Comparison of ENCODE assay signal across 16 mouse cellular contexts in the genomic region with DNA sequence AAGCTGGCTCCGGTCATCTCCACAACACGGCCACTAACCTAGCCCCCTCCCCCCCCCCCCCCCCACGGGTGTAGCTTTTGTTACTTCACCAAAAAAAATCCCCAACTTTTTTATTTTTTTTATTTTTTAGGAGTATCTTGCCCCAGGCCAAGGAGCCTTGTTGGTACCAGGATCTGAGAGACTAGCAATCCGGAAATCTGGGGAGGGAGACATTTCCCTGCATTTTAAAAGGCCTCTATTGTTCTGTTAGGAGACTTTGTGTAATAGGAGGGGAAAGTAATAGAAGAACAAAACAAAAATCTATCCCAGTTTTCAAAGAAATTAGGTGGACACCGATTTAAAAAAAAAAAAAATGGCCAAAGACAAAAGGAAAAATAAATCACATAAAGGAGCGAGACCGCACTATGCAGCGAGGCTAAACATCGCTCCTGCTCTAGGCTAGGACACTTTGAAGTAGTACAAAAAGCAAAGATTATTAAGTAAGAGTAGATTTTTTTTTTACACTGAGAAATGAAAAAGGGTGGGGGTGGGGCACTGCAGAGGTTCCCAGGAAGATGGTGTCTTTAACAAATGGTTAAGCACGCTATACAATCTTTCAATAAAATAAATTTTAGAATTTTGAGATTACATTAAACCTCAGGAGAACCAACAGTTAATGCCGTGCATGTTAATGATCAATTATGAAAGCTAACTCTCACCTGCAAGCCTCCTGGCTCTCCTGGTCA.
"Had no signal": no experiment of that assay in that cellular context is flagged by ENCODE, and none has a peak within 500 bp of the region (broad histone marks: within the 10 kb centered on the region; RNA-seq: fewer than 3 reads in every experiment).

No protein-coding gene starts in this region.

- H3K4me3 ChIP-seq: limb, embryonic 10.5 days; limb, embryonic 13.5 days; liver, embryonic 12.5 days; liver, embryonic 15.5 days; lung, embryonic 15.5 days; megakaryocyte, embryonic 14.5 days; midbrain, embryonic 10.5 days; midbrain, embryonic 13.5 days had no signal

- ATAC-seq: liver, embryonic 12.5 days; midbrain, embryonic 13.5 days had no signal

- H3K4me2 ChIP-seq: limb, embryonic 13.5 days; liver, embryonic 12.5 days; liver, embryonic 15.5 days; lung, embryonic 15.5 days; midbrain, embryonic 13.5 days had no signal

- H3K36me3 ChIP-seq: limb, embryonic 10.5 days; liver, embryonic 12.5 days; liver, embryonic 15.5 days; lung, embryonic 15.5 days had no signal

- H3K27ac ChIP-seq: kidney, postnatal 0 days; limb, embryonic 10.5 days; limb, embryonic 13.5 days; liver, embryonic 12.5 days; liver, embryonic 15.5 days; lung, embryonic 15.5 days; midbrain, embryonic 10.5 days; midbrain, embryonic 13.5 days had no signal

- H3K27me3 ChIP-seq: limb, embryonic 13.5 days; liver, embryonic 12.5 days; liver, embryonic 15.5 days; lung, embryonic 15.5 days; megakaryocyte, embryonic 14.5 days; midbrain, embryonic 13.5 days had no signal

- H3K4me1 ChIP-seq: liver, embryonic 15.5 days had no signal

- H3K9me3 ChIP-seq: liver, embryonic 12.5 days; liver, embryonic 15.5 days; lung, embryonic 15.5 days had no signal

- DNase-seq: kidney, postnatal 25 days; liver; lung, adult 18-20 months; lung, postnatal 10 days; lung, postnatal 36 days; thymus, adult 18-20 months; thymus, postnatal 36 days had no signal

- H3K9ac ChIP-seq: limb, embryonic 13.5 days; liver, embryonic 12.5 days; liver, embryonic 15.5 days; lung, embryonic 15.5 days; midbrain, embryonic 13.5 days had no signal
